Mouse (Mus musculus) 416B (cell line): ENCODE results near the gene Cacna2d3.

Source experiments
- DNase-seq: peaks from one replicate; pipeline ENCODE4 v3.0.0; 2011; ENCODE audit warnings: low read depth

Cacna2d3 gene

DNA sequence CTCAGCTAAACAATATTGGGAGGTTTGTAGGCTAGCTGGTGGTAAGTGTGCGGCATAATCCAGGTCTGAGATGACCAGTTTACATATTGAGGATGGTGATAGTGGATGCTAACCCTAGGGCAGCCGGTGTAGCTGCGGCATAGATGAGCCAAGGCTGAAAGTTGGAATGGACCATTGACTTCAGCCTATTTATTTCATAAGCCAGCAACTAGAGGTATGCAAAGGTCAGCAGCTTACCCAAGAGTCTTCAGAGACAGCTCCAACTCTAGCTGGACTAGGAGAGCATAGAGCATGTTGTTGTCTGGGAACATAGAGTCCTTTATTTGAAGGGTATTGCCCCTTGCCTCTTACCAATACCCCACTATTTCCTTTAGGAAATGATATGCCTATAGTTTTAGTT, 725.1 kb downstream of the Cacna2d3 start:
- DNase-seq: no peak

DNA sequence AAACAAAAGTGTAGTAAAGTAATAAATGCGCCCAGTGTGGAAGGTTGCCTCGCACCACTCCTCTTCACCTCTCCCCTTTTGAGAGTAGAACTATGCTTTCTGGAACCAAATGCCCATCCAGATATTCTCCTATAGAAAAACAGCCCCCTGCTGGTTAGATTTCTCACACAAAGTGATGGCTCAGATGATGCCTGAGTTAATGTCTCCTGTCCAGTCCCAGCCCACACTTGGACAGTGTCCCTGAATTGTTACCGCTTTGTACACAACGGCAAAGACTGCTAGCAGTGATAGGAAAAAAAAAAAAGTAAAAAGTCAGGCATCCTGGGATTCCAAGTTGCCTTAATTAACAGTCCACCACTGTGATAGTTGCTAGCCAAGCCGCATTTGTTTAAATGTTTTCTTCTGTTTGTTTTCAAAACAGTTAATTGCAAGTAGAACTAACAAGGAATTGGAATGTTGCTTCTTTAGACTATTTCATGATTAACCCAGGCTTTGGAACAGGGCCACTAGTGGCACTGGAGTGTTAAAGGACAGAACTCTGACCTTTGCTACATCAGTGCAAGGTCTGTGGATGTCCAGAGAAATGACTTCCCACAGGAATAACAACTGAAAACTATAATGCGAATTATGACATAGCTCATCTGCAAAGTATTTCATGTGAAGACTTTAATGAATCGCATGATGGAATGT, 733.3 kb downstream of the Cacna2d3 start:
- DNase-seq: no peak

DNA sequence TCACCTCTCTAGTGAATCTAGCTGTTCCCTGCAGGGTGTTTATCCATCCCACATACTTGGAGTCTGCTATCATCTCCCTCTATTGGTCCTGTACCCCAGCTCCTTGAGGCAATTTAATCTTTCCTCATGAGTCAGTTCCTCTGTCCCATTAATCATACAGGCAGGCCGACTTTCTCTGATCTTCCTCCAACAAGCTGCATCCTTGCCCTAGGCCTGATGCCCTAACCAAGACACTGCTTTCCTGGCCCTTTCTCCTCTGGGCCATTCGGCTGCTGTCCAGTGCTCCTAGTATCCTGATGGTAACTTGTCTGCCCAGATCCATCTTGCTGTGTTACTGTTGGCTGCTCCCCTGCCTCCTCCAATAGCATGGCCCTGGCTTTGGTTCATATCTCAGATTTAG, 737.4 kb downstream of the Cacna2d3 start:
- DNase-seq: no peak

DNA sequence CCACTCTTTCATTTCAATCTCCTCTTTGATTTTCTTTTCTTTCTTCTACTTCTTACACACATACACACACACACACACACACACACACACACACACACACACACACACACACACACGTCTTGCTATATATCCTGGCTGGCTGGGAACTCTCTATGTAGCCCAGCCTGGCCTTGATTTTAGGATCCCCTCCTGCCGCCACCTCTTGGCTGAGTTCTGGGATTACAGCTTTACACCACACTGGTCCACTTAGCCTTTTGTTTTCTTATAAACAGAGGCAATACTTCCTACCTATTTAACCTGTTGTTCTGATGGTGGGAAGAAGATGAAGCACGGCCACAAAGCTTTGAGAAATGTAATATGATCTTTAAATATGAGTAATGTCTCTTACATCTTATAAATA, 741.2 kb downstream of the Cacna2d3 start:
- DNase-seq: peak; percentile 1

DNA sequence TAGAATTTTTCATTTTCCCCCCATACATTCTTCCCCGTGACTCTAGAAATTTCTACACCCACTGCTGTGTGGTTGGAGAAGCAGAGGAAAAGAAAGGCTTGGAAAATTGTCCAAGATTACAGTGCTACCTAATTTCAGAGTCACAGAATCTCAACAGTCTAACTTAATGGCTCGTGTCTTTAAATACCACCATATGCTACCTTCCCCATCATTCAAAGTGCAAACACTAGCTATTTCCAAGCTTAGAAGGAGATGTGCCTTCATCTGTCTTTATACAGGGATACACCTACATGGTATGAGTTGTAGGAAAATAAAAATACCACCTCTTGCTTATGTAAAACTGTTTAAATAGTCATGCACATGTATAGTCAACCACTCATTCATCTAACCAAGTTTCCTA, 742.4 kb downstream of the Cacna2d3 start:
- no peak for DNase-seq

DNA sequence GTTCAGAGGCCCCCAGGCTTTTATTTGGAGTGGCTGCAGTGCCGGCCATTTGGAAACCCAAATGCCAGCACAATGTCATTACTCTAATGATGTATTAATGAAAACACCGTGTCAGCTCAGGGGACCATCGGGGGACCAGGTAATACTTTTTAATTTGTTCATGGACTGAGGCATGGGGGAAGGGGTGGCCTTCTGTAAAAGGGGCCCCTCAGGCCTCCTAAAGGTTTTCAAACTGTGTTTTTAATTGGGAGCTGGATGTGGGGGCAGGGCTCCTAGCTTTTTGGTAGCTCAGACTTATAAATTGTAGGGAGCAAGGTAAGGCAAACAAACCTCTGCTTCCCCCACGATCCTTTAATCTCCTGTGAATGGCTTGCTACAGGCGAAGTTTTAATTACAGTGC, 749.0 kb downstream of the Cacna2d3 start:
- DNase-seq: no peak

DNA sequence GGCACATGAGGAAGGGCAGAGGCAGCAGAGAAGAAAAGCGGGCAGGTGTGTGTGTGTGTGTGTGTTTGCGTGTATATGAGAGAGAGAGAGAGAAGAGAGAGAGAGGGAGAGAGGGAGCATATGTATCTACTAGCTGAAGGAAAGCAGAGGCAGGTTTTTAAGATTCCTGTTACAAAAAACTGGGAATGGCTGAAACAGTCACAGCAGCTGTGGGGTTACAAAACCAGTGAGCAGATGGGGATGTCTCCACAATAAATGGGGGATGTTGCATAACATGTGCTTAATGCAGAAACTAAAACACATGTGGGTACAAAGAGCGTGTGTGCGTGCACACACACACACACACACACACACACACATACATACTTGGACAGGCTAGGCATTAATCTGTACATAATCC, 752.4 kb downstream of the Cacna2d3 start:
- DNase-seq: no peak

DNA sequence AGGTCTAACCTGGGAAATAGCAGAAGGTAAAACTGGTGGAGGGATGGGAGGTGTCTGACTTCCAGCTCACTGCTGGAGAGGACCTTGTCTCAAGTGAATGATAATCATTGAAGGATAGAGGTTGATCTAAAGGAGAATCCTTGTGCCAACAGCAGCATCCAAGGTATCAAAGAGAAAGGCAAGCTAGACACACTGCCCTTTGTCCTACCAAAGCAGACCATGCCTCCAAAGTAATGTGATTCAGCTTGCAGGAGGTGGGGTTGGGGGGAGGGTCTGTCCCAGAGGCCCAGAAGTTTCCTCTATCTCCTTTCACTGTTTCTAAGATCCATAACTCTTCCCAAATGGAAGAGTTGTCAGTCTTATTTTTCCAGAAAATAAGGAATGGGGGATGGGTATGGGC, 754.8 kb downstream of the Cacna2d3 start:
- DNase-seq: no peak

DNA sequence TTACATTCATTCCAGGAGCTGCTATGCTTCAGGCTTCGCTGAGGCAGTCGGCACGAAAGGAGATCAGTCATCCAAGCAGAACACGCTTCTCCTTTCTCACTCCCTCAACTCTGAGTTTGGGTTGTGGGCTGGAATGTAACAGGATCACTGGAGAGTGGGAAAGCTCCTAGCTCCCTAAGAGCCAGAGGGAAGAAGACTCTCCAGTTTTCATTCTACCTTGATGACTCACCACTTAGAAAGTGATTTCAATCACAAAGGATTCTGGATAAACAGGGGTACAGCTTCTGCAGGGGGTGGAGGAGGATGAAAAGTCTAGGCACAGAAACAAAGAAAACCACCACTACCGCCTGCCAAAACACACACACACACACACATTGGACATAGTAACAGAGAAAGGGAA, 760.3 kb downstream of the Cacna2d3 start:
- DNase-seq: no peak

DNA sequence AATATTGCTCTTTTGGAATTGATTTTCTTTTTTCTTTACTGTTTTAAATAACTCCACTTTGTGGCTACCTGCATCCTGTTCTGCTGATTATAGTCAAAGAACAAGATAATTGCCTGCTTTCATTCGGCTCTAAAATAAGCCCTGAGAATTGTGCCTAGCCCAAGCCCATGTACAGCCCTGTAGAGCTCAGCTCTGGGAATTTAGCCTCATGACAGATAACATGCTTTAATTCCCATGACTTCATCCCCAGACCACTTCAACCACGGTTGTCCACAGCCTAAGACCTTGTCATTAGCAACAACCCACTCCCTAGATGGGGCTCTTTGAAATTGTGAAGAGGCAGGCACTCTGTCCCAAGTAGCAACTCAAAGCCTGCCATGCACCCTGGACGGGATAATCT, 762.6 kb downstream of the Cacna2d3 start:
- no peak for DNase-seq

DNA sequence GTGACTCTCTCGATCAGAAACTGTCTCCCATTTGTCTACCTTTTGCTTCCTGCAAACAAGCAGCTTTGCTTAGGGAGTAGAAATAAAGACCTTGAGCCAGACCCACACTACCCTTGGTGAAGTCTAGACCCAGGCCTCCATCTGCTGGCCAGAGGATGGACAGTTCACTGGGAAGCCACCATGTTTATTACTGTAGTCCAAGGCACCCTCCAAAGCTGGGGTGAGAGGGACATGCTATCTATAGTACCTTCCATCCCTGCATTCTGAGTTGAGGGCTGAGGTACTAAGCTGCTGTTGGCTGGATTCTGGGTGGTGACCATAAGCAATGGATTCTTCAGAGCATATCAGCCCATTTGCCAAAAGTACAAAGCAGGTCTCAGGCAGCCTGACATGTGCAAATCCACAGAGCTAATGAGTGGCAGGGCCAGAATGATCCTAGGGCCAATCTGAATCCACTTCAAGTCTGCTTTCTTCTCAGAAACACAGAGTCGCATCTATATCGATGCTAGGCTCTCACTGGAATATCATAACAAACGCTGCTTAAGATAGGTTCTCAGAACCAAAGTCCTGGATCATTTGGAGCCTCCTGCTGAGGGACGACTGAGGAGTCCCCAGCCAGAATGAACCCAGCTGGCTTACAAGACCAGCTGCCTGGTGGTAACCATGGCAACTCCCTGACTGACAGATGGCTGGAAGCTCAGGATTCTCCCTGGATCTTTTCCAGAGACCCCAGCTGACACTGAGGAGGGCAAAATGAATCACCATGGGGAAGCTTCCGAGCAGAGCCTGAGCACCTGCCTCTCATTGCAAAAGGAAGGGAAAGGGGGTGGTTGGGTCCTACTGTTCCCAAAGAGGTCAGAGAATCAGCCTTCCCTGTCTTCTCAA, 763.3 kb downstream of the Cacna2d3 start:
- no peak for DNase-seq

DNA sequence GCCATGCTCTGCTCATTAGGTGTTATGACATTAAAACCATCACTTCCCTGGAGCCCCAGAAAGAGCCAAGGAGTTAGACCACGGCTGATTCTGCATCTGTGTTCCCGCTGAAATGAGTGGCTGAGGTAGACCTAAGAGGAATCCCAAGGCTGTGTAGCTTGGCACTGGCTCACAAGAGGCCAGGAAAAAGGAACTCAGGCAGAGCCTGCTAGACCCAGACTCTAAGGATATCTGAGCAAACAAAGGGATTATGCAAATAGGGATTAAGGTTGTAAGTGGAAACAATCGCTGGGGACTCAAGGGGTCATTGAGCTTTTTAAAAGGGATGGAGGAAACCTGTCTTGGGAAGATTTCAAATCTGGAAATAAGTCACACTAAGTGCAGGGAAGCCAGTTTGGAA, 766.5 kb downstream of the Cacna2d3 start:
- DNase-seq: no peak

DNA sequence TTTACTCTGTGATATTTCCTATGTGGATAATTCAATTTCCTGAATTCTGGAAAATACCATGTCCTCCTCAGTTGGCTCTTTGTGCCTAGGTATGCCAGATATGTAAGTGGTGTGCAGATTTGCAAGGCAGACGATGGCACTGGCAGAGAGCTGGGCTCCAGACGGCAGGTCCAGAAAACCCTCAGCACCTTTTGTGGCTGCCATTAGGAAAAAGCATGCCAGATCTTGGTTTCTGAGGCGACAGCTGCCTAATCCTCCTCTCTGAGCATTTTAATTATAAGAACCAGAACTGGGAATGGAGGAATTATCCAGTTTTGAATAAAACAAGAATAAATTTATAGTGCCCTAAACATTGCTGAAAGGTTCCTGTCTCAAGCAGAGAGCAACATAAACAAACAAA, 767.1 kb downstream of the Cacna2d3 start:
- DNase-seq: no peak

DNA sequence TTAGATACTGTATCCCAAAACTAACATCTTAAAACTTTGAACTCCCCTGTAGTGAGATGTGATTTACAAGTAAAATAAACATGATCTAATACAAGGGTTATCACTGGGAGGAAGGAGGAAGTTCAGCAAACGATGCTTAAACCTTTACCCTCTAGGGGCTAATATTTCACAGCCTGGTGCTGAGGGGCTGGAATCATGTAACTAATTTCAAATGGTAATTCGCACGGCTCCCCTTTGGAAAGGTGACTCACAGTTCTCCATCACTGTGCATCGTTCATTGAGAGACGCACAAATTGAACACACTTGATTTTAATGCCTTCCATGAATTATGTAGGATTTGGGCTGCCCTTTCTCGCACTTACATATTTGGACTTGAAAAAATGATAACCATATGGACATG, 767.6 kb downstream of the Cacna2d3 start:
- no peak for DNase-seq

DNA sequence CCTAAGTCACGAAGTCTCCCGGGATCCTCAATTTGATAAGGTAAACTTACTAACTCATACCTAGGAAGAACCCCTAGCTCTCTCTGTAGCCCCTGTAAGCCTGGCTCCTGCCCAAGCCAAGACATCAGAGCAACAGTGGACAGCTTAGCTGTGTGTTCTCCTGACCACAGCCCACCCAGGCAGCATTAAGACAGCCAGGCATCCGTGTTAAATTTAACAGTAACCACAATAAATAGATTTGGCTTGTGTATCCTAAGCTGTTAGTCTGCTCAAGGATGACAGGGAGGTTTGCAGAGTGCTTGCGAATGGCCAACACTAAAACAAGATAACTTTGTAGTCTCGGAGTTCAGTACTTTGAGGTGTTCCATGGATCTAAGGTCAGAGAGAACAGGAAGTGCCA, 768.3 kb downstream of the Cacna2d3 start:
- DNase-seq: no peak

DNA sequence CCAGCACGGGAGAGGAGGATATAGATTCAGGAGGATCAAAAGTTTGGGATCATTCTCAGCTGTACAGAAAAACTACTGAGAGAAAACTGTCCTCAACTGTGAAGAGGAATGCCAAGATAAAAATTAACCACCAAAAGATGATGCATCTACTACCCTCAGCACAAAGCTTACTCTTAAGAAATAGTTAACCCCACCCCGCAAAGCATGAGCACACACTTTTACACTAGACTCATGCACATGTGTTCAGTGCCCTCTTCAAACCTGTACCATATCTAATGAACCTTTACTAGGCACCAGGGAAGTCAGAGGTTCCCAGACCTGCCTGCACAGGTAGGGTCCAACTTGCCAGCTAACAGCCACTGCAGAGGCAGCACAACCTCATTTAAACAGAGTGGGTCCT, 771.2 kb downstream of the Cacna2d3 start:
- DNase-seq: no peak

DNA sequence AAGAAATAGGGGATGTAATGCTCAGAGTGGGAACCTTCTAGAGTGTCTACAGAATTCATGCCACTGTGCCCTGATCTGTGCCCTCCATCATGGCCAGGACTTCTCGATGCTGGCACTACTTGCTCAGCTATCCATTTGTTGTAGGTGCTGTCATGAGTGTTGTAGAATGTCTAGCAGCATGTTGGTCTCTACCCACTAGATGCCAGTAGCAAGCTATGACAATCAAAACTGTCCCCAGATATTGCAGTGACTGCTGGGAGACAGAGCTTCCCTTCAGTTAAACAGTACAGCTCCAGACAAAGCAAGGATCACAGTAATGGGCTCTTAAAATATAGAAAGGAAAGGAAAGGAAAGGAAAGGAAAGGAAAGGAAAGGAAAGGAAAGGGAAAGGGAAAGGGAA, 771.9 kb downstream of the Cacna2d3 start:
- no peak for DNase-seq

DNA sequence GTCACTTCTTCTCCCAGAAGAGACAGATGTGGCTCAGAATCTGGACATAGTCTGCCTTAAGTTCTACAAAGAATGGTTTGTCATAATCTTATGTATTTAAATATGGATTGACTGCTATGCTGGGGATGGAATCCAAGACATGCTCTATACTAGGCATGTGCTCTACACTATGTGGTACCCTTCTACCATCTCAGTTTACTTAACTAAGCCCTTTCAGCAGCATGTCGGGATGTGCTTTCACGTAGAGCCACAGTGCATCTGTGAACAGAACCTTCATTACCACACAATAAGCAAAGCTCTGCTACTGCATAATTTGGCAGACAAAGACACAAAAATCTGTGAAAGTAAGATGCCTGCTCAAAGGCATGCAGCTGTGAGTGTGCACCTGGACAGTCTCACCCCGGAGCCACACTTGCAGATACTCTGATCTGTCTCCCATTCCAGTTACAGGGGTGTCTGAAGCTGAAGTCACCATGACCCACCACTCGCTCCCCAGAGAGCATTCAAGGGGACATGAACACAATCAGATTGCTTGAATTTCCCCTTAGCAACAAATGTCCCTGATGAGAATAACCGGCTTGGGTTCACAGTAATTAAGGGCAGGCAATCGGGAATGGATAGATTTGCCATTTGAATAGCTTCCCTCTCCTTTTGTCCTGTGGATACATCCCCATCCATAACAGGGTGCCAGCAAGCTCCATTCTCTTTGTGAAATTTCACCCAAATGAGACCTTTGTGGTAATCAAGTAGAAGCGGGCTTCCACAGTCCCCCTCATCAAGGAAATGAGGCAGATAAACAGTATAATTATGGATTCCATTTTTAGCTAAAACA, 773.4 kb downstream of the Cacna2d3 start:
- no peak for DNase-seq

DNA sequence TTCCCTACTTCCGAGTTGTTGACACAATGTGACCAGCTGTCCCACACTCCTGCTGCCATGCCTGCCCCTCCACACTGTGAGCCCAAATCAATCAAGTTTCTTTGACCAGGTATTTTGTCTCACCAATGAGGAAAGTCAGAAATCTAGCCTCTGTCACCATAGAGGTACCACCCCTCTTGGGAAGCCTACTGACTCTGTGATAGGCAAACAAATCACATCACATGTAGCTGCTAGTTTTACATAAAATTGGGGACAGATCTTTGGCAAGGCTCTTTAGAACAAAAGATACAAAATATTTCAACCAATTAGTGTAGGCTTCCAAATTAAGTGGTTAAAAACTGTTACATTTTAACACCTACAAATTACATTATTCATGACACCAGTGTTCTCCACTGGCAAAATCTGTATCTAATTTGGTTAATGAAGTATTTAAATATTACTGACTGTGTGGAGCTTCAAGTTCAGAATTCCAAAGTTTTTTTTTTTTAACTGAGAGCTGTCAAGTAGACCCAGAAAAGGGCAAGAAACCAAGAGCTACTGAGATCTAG, 788.8 kb downstream of the Cacna2d3 start:
- no peak for DNase-seq

DNA sequence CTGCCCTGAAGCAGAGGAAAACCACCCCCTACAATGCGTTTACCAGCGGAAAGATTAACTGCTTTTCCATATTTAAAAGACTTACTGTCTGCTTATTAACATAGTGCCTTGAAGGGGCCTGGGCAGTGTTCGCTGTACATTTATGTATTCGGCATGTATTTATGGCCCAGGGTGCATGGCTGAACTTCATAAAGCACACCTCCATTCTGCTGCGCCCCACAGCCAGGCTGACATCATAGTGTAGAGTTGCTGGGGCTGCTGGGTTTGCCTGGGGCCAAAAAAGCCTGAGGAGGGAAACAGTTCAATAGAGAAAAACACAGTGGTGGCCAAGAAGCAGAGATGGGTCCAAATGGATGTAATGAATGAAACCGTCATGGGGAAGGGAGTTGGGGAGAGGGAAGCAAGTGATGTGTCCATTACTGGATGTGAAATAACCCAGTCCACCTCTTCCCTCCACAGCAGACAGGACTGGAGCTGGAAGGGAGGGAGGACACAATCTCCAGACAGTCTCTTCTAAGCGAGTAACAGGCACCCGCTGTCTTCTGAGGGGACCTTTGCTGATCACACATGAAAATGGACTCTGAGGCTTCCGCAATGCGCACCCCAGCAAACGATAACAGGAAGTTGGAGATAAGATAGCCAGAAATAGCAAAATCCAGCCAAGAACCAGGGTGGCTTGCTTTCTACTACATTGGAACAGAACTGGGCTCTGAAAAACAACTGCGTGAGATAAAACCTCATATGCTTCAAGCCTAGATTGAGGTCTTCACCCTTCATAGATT, 798.3 kb downstream of the Cacna2d3 start:
- no peak for DNase-seq

DNA sequence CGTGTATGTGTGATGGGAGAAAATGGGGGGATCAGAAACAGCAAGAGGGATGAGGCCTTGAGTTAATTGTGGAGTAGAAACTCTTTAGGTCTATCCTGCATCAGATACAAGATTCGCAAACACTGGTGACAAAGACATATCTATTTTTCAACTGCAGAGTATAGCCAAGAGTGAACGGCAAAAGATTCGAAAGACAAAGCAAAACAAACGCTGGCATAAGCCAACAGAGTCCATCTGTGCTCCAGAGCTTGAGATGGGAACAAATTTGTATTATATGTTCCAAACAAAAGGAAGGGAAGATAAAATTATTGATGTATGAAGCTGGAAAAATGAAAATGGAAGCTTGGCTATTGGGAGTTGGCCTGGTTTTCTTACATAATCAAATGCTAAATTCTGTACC, 802.8 kb downstream of the Cacna2d3 start:
- no peak for DNase-seq

DNA sequence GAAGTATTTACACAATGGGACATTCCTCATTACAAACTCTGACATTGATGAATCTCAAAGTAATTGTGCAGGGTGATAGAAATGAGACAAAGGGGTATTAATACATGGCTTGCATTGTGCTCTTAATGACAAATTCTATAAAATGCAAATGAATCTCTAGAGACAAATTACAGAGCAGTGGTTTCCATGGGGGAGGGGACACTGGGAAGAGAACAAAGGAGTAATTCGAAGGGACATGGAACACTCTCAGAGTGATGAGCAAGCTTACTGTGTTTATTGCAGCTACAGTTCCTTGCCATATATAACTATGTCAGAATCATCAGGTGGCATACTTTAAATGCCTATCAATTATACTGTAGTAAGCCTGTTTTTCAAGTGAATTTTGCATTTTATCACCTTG, 806.7 kb downstream of the Cacna2d3 start:
- no peak for DNase-seq
